Mouse (Mus musculus): ENCODE data around the gene Naaa.
A peak's percentile ranks its signal among the peaks of the same experiment; 100 is the strongest.

The Naaa gene

DNA sequence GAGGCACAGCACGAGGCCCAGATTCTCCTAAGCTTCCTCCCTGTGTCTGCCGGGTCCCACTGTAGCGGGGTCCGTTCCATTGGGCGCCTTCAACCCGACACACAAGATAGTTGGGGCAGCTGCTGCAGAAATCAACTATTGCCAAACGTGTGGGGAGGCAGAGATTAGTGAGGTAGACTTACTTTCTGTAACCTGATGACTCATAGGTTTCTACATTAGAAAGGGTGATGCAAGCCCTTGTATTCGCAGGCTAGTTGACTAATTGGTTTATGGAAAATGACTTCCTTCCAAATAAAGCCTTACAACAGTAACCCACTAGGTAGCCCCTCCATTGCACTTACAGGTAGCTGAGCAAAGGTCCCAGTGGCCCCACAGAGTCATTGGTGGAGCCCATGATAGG, 15.3 kb downstream of the Naaa start:
- DNase-seq = no peak

DNA sequence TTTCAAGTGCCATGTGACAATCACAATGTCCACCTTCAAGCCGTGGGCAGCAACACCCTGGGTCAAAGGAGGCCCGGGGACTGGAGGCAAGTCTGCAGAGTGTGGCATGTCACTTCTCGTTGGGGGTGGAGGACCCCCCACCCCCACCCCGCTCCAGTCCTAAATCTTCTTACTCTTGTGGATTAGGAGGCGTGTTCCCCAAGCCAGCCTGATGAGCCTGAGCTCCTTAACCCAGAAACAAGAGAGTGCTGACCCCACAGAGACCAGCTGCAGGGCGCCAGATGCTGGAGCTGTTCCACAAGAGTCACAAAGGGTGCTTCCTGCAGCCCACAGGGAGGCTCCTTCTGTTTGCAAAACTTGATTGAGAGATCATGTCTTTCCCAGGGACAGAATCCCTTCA, 21.8 kb downstream of the Naaa start, which contains the start of gene Ppef2:
TSS of gene Ppef2 (minus strand) at position 61 of the 400 bp plus-strand sequence.
- DNase-seq = no peak

GRCm38 (mm10) chr5:92254476-92254875, 23.5 kb downstream of the Naaa start:
- no peak for DNase-seq

- peak; percentile 22 to 37 for DNase-seq
Observed at GRCm38 (mm10) chr5:92252797-92253343, 25.1 kb downstream of the Naaa start.

DNA sequence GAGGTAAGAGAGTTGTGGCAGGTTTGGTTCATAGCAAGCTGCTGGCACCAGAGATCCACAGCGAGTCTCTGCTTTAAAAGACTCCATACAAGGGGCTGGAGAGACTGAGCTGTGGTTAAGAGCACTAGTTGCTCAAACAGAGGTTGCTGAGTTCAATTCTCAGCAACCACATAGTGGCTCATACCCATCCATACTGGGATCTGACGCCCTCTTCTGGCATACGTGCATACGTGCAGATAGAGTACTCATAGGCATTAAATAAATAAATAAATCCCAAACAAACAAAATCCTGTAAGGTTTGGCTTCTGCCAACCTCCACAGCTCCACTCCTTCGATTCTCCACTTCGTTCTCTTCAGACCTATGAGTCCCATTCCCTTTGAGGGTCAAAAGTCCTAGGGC, 25.9 kb downstream of the Naaa start:
- DNase-seq = no peak

- no peak for DNase-seq
Observed at GRCm38 (mm10) chr5:92248614-92249013, 29.4 kb downstream of the Naaa start.

- no peak for DNase-seq
Observed at GRCm38 (mm10) chr5:92245483-92245882, 32.5 kb downstream of the Naaa start.

- no peak for DNase-seq
Observed at GRCm38 (mm10) chr5:92244900-92245299, 33.1 kb downstream of the Naaa start.

- DNase-seq = no peak
Observed at GRCm38 (mm10) chr5:92240769-92241168, 37.2 kb downstream of the Naaa start.

DNA sequence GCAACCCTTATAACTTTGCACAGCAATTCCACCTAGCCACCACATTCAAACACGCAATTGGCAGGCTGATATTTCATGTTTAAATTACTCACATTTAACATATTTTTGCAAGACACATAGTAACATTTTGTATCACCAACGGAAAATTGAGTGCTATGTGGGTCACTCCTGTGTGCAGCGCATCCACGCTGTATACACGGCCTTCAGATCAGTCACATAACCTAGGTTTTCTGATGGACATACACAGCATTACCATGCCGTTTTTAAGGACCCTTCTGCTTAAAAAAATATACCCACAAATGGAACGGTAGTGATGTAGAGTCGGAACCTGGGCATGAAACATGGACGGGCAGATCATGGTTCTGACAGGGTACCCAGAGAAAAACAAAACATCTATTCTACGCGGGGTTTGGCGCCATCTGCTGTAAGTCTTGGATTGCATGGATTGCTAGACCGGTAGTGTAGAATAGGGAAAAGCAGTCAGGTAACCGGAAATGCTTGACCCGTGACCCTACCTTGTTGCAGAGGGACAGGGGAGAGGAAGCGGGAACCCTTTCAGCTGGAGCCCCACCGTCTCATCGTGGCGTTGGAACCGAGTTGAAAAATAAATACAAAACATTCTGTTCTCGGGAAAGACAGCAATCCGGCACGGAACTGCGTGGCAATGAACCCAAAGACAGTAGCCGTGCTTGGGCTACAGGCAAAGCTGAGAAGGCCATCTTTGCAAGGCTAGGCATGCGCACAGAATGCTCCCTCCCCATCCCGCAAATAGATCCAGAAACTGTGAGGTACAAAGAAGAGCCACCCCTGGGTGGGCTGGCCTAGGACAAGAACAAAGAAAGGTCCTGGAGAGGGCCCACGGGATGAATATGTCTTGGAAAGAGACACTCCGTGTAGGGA, 38.4 kb downstream of the Naaa start:
- peak; percentile 75 to 84 for DNase-seq

GRCm38 (mm10) chr5:92234939-92235557, 42.9 kb downstream of the Naaa start:
- DNase-seq = no peak

GRCm38 (mm10) chr5:92233366-92233765, 44.6 kb downstream of the Naaa start:
- no peak for DNase-seq

DNA sequence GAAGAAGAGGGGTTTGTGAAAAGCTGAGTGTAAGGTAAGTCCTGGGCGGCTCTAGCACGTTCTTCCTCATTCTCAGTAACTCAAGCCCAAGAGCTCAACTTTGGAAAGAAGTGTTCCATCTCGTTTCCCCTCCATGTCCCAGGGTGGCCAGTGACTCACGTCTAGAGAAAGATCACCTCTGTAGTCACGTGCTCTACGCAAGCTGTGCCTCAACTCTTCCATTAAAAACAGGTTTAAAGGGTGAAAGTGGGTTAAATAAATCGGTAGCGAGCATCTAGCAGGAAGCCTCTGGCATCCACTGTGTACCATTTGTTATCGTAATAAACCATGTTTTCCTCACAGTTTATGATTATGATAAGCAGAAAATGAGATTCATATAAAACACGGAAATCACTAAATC, 46.1 kb downstream of the Naaa start:
- no peak for DNase-seq

- no peak for DNase-seq
Observed at GRCm38 (mm10) chr5:92230306-92230705, 47.7 kb downstream of the Naaa start.

DNA sequence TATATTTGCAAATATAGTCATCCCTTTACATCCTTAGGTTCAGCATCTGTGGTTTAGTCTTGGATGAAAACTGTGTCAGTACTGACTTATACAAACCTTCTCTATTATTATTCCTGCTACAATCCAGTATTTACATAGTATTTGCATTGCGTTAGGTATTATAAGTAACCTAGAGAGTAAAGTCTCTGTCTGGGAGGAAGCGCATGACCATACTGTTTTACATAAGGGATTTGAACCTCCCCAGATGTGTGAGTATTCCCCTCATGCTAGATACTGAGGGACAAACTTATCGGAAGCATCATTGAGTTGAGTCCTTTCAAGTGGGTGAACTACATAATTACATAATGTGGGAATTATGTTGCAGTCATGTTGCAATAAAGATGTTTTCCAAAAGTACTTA, 48.5 kb downstream of the Naaa start:
- no peak for DNase-seq

GRCm38 (mm10) chr5:92228776-92229175, 49.2 kb downstream of the Naaa start:
- DNase-seq = no peak

DNA sequence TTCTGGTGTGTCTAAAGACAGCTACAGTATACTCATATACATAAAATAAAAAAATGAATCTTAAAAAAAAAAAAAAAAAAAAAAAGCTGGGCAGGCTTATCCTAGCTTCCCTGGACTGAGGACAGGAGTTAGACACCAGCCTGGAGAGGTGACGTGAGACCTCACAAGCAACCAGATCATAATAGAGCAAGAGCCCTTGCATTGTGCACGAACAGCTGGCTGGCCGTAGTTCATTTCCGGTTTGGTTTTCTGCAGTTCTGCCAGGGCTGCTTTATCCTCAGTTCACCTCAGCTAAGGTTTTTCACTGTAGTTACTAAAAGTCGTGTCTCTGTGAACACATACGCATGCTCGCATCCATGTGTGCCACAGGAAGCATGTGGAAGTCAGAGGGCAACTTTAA, 50.2 kb downstream of the Naaa start:
- DNase-seq = no peak

DNA sequence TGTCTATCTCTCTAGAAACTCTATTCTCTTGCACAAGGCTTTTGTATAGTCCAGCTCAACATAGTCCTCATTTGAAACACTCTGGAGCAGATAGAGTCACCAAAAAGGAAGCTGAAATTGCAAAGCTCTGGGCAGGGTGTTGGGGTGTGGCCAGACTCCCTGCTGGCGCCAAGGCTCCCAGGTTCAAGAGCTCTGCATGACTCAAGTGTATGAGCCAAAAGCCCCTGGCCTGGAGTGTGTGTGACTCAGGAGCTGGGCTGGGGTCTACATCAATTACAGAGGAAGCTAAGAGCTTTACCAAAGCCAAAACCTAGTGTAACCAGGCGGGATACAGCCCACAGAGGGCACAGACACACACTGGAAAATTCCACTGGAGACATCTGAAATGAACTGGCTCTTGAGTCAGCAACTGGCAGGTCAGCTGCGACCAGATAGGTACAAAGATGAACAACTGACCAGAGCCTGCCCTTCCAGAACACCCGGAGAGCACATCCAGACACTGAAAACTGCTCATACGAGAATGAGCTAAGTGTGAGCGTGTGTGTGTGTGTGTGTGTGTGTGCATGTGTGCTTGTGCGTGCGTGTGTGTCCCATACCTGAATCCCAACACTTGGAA, 57.6 kb downstream of the Naaa start:
- DNase-seq = peak; percentile 45 to 64

DNA sequence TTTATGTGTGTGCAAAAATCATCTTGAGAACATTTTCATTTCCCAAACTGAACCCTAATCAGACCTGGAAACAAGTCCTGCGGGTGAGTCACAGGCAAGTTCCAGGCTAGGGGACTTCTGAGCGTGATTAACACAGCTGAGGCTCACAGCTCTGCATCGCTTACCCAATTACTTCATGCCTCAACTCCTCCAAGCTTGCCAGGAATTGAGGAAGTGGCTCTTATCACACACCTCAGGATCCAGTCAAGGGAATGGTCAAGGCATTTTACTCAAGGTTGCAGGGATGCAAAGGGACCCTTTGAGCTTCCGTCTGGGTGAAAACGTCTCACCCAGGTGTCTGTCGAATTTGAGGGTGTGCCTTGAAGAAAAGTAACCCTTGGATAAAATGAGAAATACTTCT, 58.1 kb downstream of the Naaa start:
- peak in 1 of 2 experiments; percentile 35 for DNase-seq

GRCm38 (mm10) chr5:92218915-92219793, 58.8 kb downstream of the Naaa start:
- DNase-seq = no peak

GRCm38 (mm10) chr5:92215308-92215707, 62.7 kb downstream of the Naaa start, which contains the start of gene U90926:
Gene U90926 (minus strand): TSS chr5:92215408.
- no peak for DNase-seq

DNA sequence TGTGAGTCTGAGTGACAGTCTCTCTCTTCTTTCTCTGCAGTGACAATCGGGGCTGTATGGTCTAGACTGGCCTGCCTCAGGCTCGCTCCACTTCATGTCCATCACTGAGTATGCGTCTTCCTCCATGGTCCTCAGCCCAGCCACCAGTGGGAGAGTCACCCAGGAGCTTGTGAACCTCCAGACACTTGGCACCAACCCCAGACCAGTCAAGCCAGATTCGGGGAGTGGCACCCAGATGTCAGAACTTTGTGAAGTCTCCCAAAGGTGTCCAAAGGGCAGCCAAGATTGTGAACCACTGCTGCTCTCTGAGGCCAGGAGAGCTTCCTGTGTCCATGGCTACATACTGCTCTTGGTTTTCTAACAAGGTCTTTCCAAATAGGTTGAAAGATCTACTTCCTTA, 65.7 kb downstream of the Naaa start:
- DNase-seq = no peak
